Mouse (Mus musculus): Measurements from ENCODE around the gene Spg20.

- no peak for TF ChIP-seq CTCF (IDR thresholded peaks at IDR 0.05; ENCODE audit: low read depth, low read length)
- TF ChIP-seq GATA1 (IDR thresholded peaks at IDR 0.05; ENCODE audit: borderline replicate concordance, low read length): no peak
These were observed 27.9 kb downstream of the Spg20 start for GRCm38 (mm10) chr3:55139837-55140236.

Data from G1E (cell line).